Mouse (Mus musculus) kidney, embryonic 15.5 days (tissue): ENCODE results near the gene Nlrc3. TPM values are rescaled to one million over a fixed set of nuclear protein-coding genes. Genes with fewer than 3 reads are reported as not detected.
A peak's percentile ranks its signal among the peaks of the same experiment; 100 is the strongest.
"Not testable (repeated sequence)": the region's sequence is repeated elsewhere in the genome, so short reads cannot be mapped to it uniquely, and the experiment has no call there.

ENCODE experiments used
- ATAC-seq: fragments of 200-750 bp; cut with Nextera tagmentation; replicated peaks from 2 replicates; pipeline ENCODE4 v1.8.0; 2017; ENCODE audit warnings: moderate TSS enrichment; ENCODE audit not compliant: low FRiP score
- H3K27ac ChIP-seq: fragments of 300-500 bp; sonication (generic); 2 replicates; pipeline ENCODE4 v1.5.1; 2015; ENCODE audit warnings: mild to moderate bottlenecking, inconsistent platforms
- H3K27me3 ChIP-seq: fragments of 300-500 bp; sonication (generic); 2 replicates; pipeline ENCODE4 v1.6.1; 2015; ENCODE audit warnings: inconsistent platforms
- H3K36me3 ChIP-seq: fragments of 300-500 bp; sonication (generic); 2 replicates; pipeline ENCODE4 v1.6.1; 2015; ENCODE audit warnings: inconsistent platforms
- H3K4me1 ChIP-seq: fragments of 300-500 bp; sonication (generic); 2 replicates; pipeline ENCODE4 v1.6.1; 2015; ENCODE audit warnings: inconsistent platforms
- H3K4me2 ChIP-seq: fragments of 300-500 bp; sonication (generic); 2 replicates; pipeline ENCODE4 v1.6.1; 2015; ENCODE audit warnings: moderate library complexity, mild to moderate bottlenecking, inconsistent platforms
- H3K4me3 ChIP-seq: fragments of 300-500 bp; sonication (generic); replicated peaks from 2 replicates; pipeline ENCODE4 v1.5.1; 2015; ENCODE audit warnings: mild to moderate bottlenecking, inconsistent platforms
- H3K9ac ChIP-seq: fragments of 300-500 bp; sonication (generic); 2 replicates; pipeline ENCODE4 v1.6.1; 2015; ENCODE audit warnings: mild to moderate bottlenecking, inconsistent platforms
- H3K9me3 ChIP-seq: fragments of 300-500 bp; sonication (generic); replicated peaks from 2 replicates; pipeline ENCODE4 v1.6.1; 2016; ENCODE audit warnings: inconsistent platforms
- WGBS: fragments of 180-500 bp; shearing (Covaris S2); methylation state at CpG from one replicate; pipeline ENCODE4 v1.1.7; 2015; ENCODE audit warnings: mixed read lengths; 5-methylcytosine and 5-hydroxymethylcytosine counted together
- polyA plus RNA-seq: library from polyadenylated mRNA; unstranded; fragments of >200 nt; fragmentation: Nextera tagmentation; extraction: Ambion mirVana; gene quantifications from 2 replicates; pipeline ENCODE4 v1.2.1, GENCODE M21; 2015

Gene Nlrc3
- polyA plus RNA-seq: 2.3 and 2.5 TPM in 2 replicates

DNA sequence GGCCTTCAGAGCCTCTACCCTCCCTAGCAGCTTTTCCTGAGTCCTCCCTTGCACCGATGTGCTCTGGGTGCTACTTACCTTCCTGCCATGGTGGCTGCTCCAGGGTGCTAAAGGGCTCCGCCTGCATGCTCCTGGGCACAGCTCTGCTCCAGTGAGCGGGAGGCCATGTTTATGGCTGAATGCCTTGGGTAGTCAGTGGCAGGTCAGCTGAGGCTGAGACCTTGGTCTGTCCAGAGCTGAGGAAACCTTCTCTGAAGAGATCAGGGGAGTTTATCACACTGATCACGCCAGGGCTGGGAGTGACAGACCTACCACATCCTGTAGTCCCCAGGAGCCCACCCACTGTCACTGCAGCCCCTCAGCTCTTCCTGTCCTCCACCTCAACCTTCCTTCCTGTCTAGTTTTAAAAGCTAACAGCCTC, at the start of gene Nlrc3:
TSS of gene Nlrc3 (minus strand) at position 382 of the 421 bp plus-strand sequence.
- WGBS: 31% methylated on average over 4 of the region's 4 CpGs
- H3K4me3 ChIP-seq: peak within 1 kb of the TSS; percentile 16
- H3K4me1 ChIP-seq: peaks cover 16% of the 10 kb centered on the region
- no peaks in the 10 kb centered on the region for H3K27me3 ChIP-seq
- peak; percentile 66 for ATAC-seq
- H3K9ac ChIP-seq: no peak within 1 kb of the TSS
- peak within 1 kb of the TSS; percentile 54 for H3K27ac ChIP-seq
- H3K4me2 ChIP-seq: peak within 1 kb of the TSS; percentile 38
- H3K9me3 ChIP-seq: no peaks in the 10 kb centered on the region
- H3K36me3 ChIP-seq: peaks cover 36% of the 10 kb centered on the region

DNA sequence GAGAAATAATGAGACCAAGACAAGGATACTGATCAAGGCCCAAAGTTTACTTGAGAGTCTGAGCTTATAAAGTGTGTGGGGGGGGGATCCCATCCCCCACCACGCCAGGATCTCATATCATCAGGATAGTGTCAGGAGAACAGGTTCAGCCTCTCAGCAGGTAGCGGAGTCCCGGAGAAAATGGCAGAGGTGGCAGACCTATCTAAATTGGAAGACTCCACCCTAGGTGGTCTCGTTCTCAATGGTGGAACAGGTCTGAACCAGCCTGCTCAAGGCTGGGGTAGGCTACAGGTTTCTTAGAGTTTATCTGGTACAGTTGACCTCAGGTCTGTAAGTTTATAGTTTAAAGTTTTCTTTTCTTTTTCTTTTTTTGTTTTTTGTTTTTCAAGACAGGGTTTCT, 46.3 kb upstream of the Nlrc3 start:
- Histone ChIP-seq H3K9ac (no peak overlapping the region), H3K4me1 (no peaks in the 10 kb centered on the region), H3K27ac (no peak overlapping the region), H3K9me3 (no peaks in the 10 kb centered on the region), H3K36me3 (no peaks in the 10 kb centered on the region), H3K4me3 (no peak overlapping the region), H3K4me2 (no peak overlapping the region), H3K27me3 (no peaks in the 10 kb centered on the region)
- 81% methylated on average over 4 of the region's 4 CpGs for WGBS
- ATAC-seq: no peak

DNA sequence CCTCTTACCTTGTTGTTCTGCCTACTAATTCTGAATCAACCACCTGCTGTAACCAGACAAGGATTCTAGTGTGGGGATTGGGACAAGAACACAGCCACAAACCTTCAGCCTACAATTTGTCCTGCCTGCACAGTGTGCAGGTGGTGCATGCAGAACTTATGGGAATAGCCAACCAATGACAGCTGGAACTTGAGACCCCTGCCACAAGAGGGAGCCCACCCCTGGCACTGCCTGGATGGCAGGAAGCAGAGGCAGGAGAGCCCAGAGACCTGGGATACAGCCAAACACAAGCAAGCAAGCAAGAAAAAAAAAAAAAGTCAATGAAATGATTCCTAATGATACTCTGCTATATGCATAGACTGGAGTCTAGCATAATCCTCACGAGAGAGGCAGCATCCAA, 44.8 kb upstream of the Nlrc3 start:
- Histone ChIP-seq H3K4me2 (no peak overlapping the region), H3K4me1 (no peaks in the 10 kb centered on the region), H3K27me3 (no peaks in the 10 kb centered on the region), H3K4me3 (no peak overlapping the region), H3K27ac (no peak overlapping the region), H3K36me3 (no peaks in the 10 kb centered on the region), H3K9ac (no peak overlapping the region), H3K9me3 (no peaks in the 10 kb centered on the region)
- WGBS: 90% methylated on average over 1 of the region's 1 CpGs
- ATAC-seq: no peak

DNA sequence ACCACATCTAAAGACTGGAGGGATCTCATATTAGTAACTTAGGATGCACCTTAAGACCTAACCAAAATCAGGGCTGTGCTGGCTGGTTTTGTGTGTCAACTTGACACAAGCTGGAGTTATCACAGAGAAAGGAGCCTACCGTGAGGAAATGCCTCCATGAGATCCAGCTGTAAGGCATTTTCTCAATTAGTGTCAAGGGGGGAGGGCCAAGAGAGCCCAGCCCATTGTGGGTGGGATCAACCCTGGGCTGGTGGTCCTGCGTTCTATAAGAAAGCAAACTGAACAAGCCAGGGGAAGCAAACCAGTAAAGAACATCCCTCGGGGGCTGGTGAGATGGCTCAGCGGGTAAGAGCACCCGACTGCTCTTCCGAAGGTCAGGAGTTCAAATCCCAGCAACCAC, 41.0 kb upstream of the Nlrc3 start:
- H3K9ac ChIP-seq, H3K4me2 ChIP-seq, H3K4me3 ChIP-seq, H3K9me3 ChIP-seq, H3K4me1 ChIP-seq, H3K27me3 ChIP-seq, H3K27ac ChIP-seq, ATAC-seq, H3K36me3 ChIP-seq: not testable (repeated sequence)
- 74% methylated on average over 6 of the region's 6 CpGs for WGBS

DNA sequence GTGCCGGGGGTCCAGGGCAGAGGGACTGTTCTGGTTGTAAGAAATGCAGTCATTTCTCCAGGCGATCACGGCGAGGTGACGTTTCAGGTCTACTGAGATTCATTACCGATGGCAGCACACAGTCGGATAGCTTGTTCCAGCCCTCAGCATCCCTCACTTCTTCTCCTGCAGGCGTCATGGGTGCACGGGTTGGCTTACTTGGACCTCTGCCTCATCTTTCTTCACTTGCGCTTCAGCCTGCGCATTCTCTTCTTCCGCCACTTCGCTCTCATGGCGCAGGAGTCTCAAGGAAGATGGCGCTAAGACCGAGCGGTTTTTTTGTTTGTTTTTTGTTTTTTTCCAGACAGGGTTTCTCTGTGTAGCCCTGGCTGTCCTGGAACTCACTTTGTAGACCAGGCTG, 40.4 kb upstream of the Nlrc3 start:
- H3K36me3 ChIP-seq, H3K27me3 ChIP-seq, H3K27ac ChIP-seq, H3K4me2 ChIP-seq, ATAC-seq, H3K4me3 ChIP-seq, H3K4me1 ChIP-seq, H3K9ac ChIP-seq, H3K9me3 ChIP-seq: not testable (repeated sequence)
- WGBS: 78% methylated on average over 17 of the region's 17 CpGs

DNA sequence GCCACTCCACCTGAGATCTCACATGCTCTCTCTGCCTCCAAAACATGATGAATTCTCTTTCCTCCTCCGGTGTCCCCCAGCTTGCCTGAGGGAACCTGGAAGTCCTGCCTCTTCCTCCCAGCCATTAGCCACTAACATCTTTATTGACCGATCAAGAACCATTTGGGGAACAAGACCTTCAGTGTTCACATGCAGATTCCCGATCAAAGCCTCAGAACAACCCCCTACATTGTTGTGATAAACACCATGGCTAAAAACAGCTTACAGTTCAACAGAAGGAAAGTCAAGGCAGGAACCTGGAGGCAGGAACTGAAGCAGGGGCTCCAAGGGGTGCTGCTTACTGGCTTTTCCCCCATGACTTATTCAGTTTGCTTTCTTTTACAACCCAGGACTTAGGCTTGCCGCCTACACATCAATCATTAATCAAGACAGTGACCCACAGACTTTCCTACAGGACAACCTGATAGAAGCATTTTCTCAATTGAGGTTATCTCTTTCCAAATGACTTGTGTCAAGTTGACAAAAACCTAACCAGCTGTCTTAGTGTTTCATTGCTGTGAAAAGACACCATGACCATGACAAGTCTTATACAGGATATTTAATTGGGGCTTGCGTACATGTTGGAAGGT, 37.7 kb upstream of the Nlrc3 start:
- 0 out of 2 replicates have a peak, but pooled peaks cover 3% of the 10 kb centered on the region for H3K9me3 ChIP-seq
- no peaks in the 10 kb centered on the region for H3K36me3 ChIP-seq
- no peaks in the 10 kb centered on the region for H3K4me1 ChIP-seq
- no peaks in the 10 kb centered on the region for H3K27me3 ChIP-seq
- no peak overlapping the region for H3K27ac ChIP-seq
- WGBS: 74% methylated on average over 5 of the region's 5 CpGs
- no peak overlapping the region for H3K4me2 ChIP-seq
- ATAC-seq: no peak
- H3K9ac ChIP-seq: no peak overlapping the region
- no peak overlapping the region for H3K4me3 ChIP-seq

DNA sequence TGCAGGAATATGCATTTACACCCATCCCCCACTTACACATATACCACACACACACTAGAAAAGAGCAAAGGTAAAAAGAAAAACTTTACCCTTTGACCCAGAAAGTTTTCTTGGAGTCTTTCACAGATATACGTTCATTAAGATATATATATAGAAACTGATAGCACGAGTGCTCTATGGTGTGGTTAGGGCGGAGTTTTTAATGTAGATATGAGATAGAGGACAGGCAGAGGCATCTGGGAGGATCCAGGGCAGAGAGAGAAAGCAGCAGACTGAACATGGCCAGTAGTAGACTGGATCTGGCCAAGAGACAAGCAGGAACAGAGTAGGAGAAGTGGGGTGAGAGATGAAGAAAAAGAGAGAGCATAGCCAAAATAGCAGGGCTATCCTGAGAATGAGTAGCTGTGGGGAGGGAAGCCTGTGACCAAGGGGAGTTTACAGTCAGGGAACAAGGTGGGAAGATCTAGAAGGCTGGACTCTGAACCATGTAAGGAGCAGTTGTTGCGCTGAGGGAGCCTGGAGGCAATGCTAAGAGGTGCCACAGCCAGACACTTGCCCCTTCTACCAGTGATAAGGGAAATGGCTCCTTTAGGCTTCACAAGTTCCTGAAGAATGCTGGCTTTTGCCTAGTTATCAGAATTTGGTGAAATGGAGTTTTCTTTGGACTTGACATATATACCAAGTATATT, 36.6 kb upstream of the Nlrc3 start:
- no peak overlapping the region for H3K9ac ChIP-seq
- no peak overlapping the region for H3K4me3 ChIP-seq
- H3K27me3 ChIP-seq: no peaks in the 10 kb centered on the region
- ATAC-seq: no peak
- no peak overlapping the region for H3K4me2 ChIP-seq
- H3K4me1 ChIP-seq: no peaks in the 10 kb centered on the region
- H3K36me3 ChIP-seq: no peaks in the 10 kb centered on the region
- 0 out of 2 replicates have a peak, but pooled peaks cover 3% of the 10 kb centered on the region for H3K9me3 ChIP-seq
- 76% methylated on average over 4 of the region's 4 CpGs for WGBS
- H3K27ac ChIP-seq: no peak overlapping the region

DNA sequence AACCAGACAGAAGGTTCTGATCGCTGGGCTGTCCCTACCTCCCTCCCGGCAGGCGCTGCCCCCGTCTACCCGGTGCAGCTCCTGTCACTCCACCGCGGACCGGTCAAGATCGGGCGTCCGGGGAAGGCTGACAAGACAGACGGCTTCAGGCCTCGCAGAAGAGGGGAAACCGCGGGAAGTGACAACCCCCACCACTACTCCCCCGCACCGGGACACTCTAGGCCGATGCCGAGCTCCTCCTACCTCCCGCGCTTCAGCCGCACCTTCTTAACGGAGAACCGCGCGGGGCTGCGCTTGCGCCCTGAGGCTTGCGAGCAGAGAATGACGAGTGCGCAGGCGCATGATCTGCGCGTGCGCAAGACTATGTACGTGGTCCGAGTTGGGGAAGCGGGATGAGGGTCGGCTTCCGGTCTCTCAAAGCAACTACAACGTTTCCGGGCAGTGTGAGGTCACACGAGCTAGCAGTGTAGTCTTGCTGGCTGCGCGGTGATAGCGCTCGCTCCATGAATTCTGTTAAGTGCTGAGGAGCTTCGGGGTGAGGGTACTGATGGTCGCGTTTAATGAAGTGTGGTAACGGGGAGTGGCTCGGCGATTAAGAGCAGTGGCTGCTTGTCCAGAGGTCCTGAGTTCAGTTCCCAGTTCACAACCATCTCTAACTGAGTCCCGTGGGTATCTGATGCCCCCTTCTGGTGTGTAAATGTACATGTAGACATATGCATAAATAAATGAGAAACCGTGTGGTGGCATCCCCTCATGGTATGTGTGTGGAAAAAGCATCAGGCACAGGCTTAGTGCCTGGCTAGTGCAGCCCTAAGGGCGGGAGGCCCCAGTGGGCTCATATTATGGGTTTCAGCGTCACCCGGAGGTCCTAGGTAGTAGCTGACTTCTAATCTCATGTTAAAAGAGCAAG, 27.3 kb upstream of the Nlrc3 start, which contains the start of gene Slx4:
TSS of gene Slx4 (minus strand) at position 282 of the 910 bp plus-strand sequence.
- Histone ChIP-seq H3K4me2 (peak within 1 kb of the TSS; percentile 68), H3K4me3 (peak within 1 kb of the TSS; percentile 69), H3K9ac (peak within 1 kb of the TSS; percentile 75), H3K36me3 (peaks cover 30% of the 10 kb centered on the region), H3K27me3 (no peaks in the 10 kb centered on the region), H3K4me1 (peaks cover 17% of the 10 kb centered on the region), H3K9me3 (no peaks in the 10 kb centered on the region), H3K27ac (peak within 1 kb of the TSS; percentile 96)
- ATAC-seq: peak; percentile 99
- 1% methylated on average over 58 of the region's 58 CpGs for WGBS

DNA sequence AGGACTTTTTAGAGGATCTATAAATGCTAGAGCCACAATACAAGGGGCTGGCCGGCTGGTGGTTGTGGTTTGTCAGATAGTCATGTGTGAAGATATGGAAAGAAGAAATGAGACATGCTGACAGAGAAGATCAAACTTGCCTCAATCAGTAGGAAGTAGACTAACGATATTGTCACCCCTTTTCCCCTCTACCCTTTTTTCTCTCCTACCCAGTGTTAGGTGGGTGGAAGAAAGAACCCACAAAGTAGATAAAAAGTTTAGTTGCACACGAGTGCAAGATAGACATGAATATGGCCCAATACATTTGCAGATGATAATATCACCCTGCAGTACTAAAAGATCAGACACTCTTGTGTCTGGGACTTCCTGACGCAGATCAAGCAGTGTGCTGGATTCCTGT, 12.0 kb upstream of the Nlrc3 start:
- H3K4me3 ChIP-seq: no peak overlapping the region
- peaks cover 99% of the 10 kb centered on the region for H3K36me3 ChIP-seq
- H3K27me3 ChIP-seq: no peaks in the 10 kb centered on the region
- H3K9ac ChIP-seq: no peak overlapping the region
- no peak overlapping the region for H3K27ac ChIP-seq
- ATAC-seq: no peak
- H3K4me1 ChIP-seq: no peaks in the 10 kb centered on the region
- no peak overlapping the region for H3K4me2 ChIP-seq
- no peaks in the 10 kb centered on the region for H3K9me3 ChIP-seq
- 96% methylated on average over 4 of the region's 4 CpGs for WGBS

DNA sequence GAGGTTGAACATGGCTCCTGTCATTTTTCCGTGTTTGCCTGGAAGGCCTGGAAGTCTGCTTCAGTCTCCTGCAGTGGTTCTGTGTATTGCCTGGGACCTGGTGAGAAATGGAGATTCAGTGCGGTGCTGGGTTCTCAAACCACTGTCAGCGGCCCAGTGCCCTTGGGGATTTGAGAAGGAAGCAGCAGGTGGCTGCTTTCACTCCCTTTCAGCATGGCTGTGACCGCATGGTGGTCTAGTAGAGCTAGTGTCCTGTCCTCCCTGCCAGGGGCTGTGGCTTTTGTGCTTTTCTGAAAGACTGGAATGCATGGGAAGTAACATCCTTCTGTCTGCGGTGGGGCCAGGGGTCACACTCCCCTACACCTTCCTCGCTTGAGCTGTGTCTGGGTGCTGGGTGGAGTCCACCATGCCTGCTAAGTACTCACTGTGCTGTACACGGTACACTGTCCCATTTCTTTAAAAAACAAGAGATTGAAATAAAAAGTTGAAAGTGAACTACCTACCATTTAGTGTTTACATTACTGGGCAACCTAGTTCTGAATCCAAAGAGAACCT, 6.8 kb upstream of the Nlrc3 start:
- H3K4me2 ChIP-seq: no peak overlapping the region
- no peak overlapping the region for H3K27ac ChIP-seq
- H3K4me1 ChIP-seq: no peaks in the 10 kb centered on the region
- no peaks in the 10 kb centered on the region for H3K9me3 ChIP-seq
- ATAC-seq: no peak
- H3K9ac ChIP-seq: no peak overlapping the region
- H3K36me3 ChIP-seq: peaks cover 100% of the 10 kb centered on the region
- no peaks in the 10 kb centered on the region for H3K27me3 ChIP-seq
- H3K4me3 ChIP-seq: no peak overlapping the region
- 75% methylated on average over 7 of the region's 7 CpGs for WGBS

DNA sequence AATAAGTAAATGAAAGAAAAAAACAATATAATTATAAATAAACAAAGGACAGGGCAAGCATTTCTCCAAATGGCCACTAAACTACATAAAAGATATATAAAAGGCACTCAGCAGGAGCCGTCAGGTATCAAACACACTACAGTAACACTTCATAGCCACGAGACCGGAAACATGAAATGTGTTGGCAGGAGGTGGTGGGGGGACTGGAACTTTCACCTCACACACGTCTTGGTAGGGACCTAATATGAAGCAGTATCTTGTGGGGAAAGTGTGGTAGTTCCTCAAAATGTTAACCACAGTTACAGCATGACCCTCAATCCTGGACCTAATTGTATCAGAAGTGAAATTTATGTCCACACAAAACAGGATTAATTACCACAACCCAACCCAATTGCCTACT, 5.7 kb upstream of the Nlrc3 start:
- WGBS: 89% methylated on average over 4 of the region's 4 CpGs
- Histone ChIP-seq H3K4me3 (no peak overlapping the region), H3K27ac (no peak overlapping the region), H3K9ac (no peak overlapping the region), H3K4me2 (no peak overlapping the region), H3K36me3 (peaks cover 95% of the 10 kb centered on the region), H3K27me3 (no peaks in the 10 kb centered on the region), H3K9me3 (no peaks in the 10 kb centered on the region), H3K4me1 (peaks cover 3% of the 10 kb centered on the region)
- no peak for ATAC-seq

DNA sequence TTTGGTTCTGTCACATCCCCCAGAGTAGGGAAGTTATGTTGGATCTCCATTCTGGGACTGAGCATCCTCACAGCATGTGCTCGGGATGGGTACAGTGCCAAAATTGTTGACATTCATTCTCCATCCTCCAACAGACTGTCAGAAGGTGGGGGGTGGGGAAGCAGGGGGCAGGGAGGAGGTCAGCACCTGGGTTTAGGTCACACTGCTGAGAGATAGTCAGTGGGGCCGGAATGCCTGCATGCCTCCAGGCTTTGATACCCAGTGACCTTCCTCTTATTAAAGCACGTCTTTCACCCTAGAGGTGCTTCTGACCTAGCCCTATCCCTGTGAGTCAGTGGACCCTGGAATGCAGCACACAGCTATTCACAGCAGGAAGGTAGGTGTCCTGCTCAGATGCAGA, 280 bp upstream of the Nlrc3 start:
- Histone ChIP-seq H3K4me2 (peak overlapping the region; percentile 38), H3K27ac (peak overlapping the region; percentile 54), H3K27me3 (no peaks in the 10 kb centered on the region), H3K9ac (no peak overlapping the region), H3K36me3 (peaks cover 41% of the 10 kb centered on the region), H3K4me1 (peaks cover 16% of the 10 kb centered on the region), H3K9me3 (no peaks in the 10 kb centered on the region), H3K4me3 (no peak overlapping the region)
- peak; percentile 40 for ATAC-seq
- 40% methylated on average over 3 of the region's 3 CpGs for WGBS
